Comparison of ENCODE assay signal across 8 mouse cellular contexts in genomic region chr15:79741921-79742705, GRCm38 (mm10). TPM values are rescaled to one million over a fixed set of nuclear protein-coding genes. Genes with fewer than 3 reads are reported as not detected.
A peak's percentile ranks its signal among the peaks of the same experiment; 100 is the strongest.
DNase-seq lines count a peak whose midpoint lies in the region; ATAC-seq and TF ChIP-seq lines count a peak whose summit lies in the region.

Gene Sun2, minus strand, starts transcription at chr15:79742536.

- H3K4me1 ChIP-seq in forebrain, embryonic 15.5 days = peaks cover 36% of the 10 kb centered on the region
- H3K4me1 ChIP-seq in lung, embryonic 14.5 days (ENCODE audit: insufficient read depth) = peaks cover 11% of the 10 kb centered on the region
- peaks cover 28% of the 10 kb centered on the region for H3K4me1 ChIP-seq in olfactory bulb, adult 2 months (ENCODE audit: control insufficient read depth, insufficient read depth, low read length)
- H3K4me1 ChIP-seq in thymus, adult 2 months (replicated peaks; ENCODE audit: control insufficient read depth, insufficient read depth, low read length) = peaks cover 28% of the 10 kb centered on the region

- DNase-seq in ES-CJ7 (ENCODE audit: low read depth, low spot score) = peak; percentile 74
- DNase-seq in cerebellum, adult 11 months = peak; percentile 94
- peak; percentile 85 for DNase-seq in heart, postnatal 25 days (ENCODE audit: low spot score)
- peak; percentile 90 to 91 for DNase-seq in layer of hippocampus, adult 2 months (ENCODE audit: low spot score in 2 of 2)
- DNase-seq in lung, embryonic 14.5 days = peak; percentile 92
- peak; percentile 95 for DNase-seq in thymus, adult 2 months

- intact Hi-C loops in heart, postnatal 25 days (cut with DNase I) = loop anchor here (5.0 kb wide), 1 partner anchor 50 kb away; the partner anchor contains the start of gene Gtpbp1

- WGBS in forebrain, embryonic 15.5 days = under 1% methylated on average over 76 of the region's 93 CpGs
- under 1% methylated on average over 93 of the region's 93 CpGs for WGBS in lung, embryonic 14.5 days
- WGBS in olfactory bulb, adult 2 months = under 1% methylated on average over 92 of the region's 93 CpGs
- under 1% methylated on average over 93 of the region's 93 CpGs for WGBS in thymus, adult 2 months

- H3K9me3 ChIP-seq in forebrain, embryonic 15.5 days = no peaks in the 10 kb centered on the region
- H3K9me3 ChIP-seq in lung, embryonic 14.5 days (ENCODE audit: low read depth, low read length) = no peaks in the 10 kb centered on the region

- H3K27ac ChIP-seq in forebrain, embryonic 15.5 days (replicated peaks) = peak within 1 kb of the TSS; percentile 66
- H3K27ac ChIP-seq in layer of hippocampus, adult 2 months = peak within 1 kb of the TSS; percentile 92
- peak within 1 kb of the TSS; percentile 64 for H3K27ac ChIP-seq in lung, embryonic 14.5 days (ENCODE audit: low read depth)
- H3K27ac ChIP-seq in olfactory bulb, adult 2 months (ENCODE audit: insufficient read depth, low read depth, low read length) = peak within 1 kb of the TSS; percentile 28
- peak within 1 kb of the TSS; percentile 92 for H3K27ac ChIP-seq in thymus, adult 2 months (ENCODE audit: control insufficient read depth, insufficient read depth, low read length)

- 0 out of 2 replicates have a peak, but pooled peaks have one; percentile 4 for TF ChIP-seq CTCF in layer of hippocampus, adult 2 months (conservative IDR thresholded peaks at IDR 0.05)
- no peak for TF ChIP-seq CTCF in lung, embryonic 14.5 days (IDR thresholded peaks at IDR 0.05; ENCODE audit: low read depth)
- TF ChIP-seq CTCF in olfactory bulb, adult 2 months (IDR thresholded peaks at IDR 0.05; ENCODE audit: insufficient read depth, low read depth, low read length) = no peak
- TF ChIP-seq CTCF in thymus, adult 2 months (IDR thresholded peaks at IDR 0.05; ENCODE audit: borderline replicate concordance, control insufficient read depth, extremely low read depth, insufficient read depth, low read length, poor library complexity) = 0 out of 2 replicates have a peak, but pooled peaks have one; percentile 30

- peak; percentile 59 for TF ChIP-seq POLR2A in olfactory bulb, adult 2 months (IDR thresholded peaks at IDR 0.05; ENCODE audit: insufficient read depth, low read depth, low read length)
- peak; percentile 73 for TF ChIP-seq POLR2A in thymus, adult 2 months (IDR thresholded peaks at IDR 0.05; ENCODE audit: control insufficient read depth, extremely low read depth, insufficient read depth, low read length, poor library complexity)

- peak within 1 kb of the TSS; percentile 87 for H3K9ac ChIP-seq in forebrain, embryonic 15.5 days (replicated peaks)
- H3K9ac ChIP-seq in lung, embryonic 14.5 days = peak within 1 kb of the TSS; percentile 90

- ATAC-seq in forebrain, embryonic 15.5 days (replicated peaks) = peak; percentile 95
- peak; percentile 93 for ATAC-seq in lung, embryonic 14.5 days (ENCODE audit: insufficient read depth)

- no peaks in the 10 kb centered on the region for H3K27me3 ChIP-seq in forebrain, embryonic 15.5 days
- H3K27me3 ChIP-seq in lung, embryonic 14.5 days (ENCODE audit: insufficient read depth, low read length) = no peaks in the 10 kb centered on the region
- no peaks in the 10 kb centered on the region for H3K27me3 ChIP-seq in thymus, adult 2 months (ENCODE audit: control insufficient read depth, insufficient read depth, low read length)

- peak within 1 kb of the TSS; percentile 81 for H3K4me3 ChIP-seq in forebrain, embryonic 15.5 days
- peak within 1 kb of the TSS; percentile 81 for H3K4me3 ChIP-seq in layer of hippocampus, adult 2 months
- H3K4me3 ChIP-seq in lung, embryonic 14.5 days (ENCODE audit: low read depth, low read length) = peak within 1 kb of the TSS; percentile 98
- H3K4me3 ChIP-seq in olfactory bulb, adult 2 months (ENCODE audit: insufficient read depth, low read depth, low read length) = peak within 1 kb of the TSS; percentile 75
- peak within 1 kb of the TSS; percentile 96 for H3K4me3 ChIP-seq in thymus, adult 2 months (ENCODE audit: control insufficient read depth, insufficient read depth, low read length)

- H3K36me3 ChIP-seq in forebrain, embryonic 15.5 days = peaks cover 26% of the 10 kb centered on the region
- peaks cover 26% of the 10 kb centered on the region for H3K36me3 ChIP-seq in lung, embryonic 14.5 days (ENCODE audit: insufficient read depth)
- peaks cover 14% of the 10 kb centered on the region for H3K36me3 ChIP-seq in thymus, adult 2 months (ENCODE audit: control insufficient read depth, insufficient read depth, low read length)

- H3K4me2 ChIP-seq in forebrain, embryonic 15.5 days (replicated peaks) = peak within 1 kb of the TSS; percentile 60
- H3K4me2 ChIP-seq in lung, embryonic 14.5 days = peak within 1 kb of the TSS; percentile 75

RNA-seq across cellular contexts. Expression of gene Sun2, which starts in this region (rescaled TPM):
- polyA plus RNA-seq in forebrain, embryonic 15.5 days (2015; fragmentation: Nextera tagmentation; extraction: Ambion mirVana) = 10.5 and 11.6 TPM in 2 replicates
- 10 to 100 TPM; 79.3 to 80.7 TPM for total RNA-seq in heart, postnatal 25 days (2021)
- total RNA-seq in layer of hippocampus, adult 2 months (2021) = 10 to 100 TPM; 29.2 to 34.8 TPM
- 7.5 and 8.6 TPM in 2 replicates for polyA plus RNA-seq in lung, embryonic 14.5 days (2014; fragmentation: Nextera tagmentation; extraction: Ambion mirVana)
- 247 TPM in 1 of 2 replicates, not detected in the other for polyA plus RNA-seq in olfactory bulb, adult 2 months (2012; ENCODE audit: insufficient read depth, insufficient read length, low replicate concordance, missing spikeins)
- polyA plus RNA-seq in thymus, adult 2 months (2012; rRNA removed) = 245 and 297 TPM in 2 replicates

Comparison
In these comparisons a context has a peak if more than half of its experiments do, and no peak if none do; other contexts are left out.
1. Peak in every context shown above with its lines: DNase-seq, ATAC-seq, H3K4me3 ChIP-seq and H3K27ac ChIP-seq.
2. H3K27ac ChIP-seq: peak in every context shown above with its lines; median percentile 92 in layer of hippocampus, adult 2 months; 92 in thymus, adult 2 months; 66 in forebrain, embryonic 15.5 days; 64 in lung, embryonic 14.5 days; 28 in olfactory bulb, adult 2 months.
3. CTCF ChIP-seq: peak in layer of hippocampus, adult 2 months (single experiment) and thymus, adult 2 months (single experiment); none in lung, embryonic 14.5 days (single experiment) and olfactory bulb, adult 2 months (single experiment).